Mouse (Mus musculus) midbrain, embryonic 16.5 days (tissue): ENCODE data around the gene Gm20479. TPM values are rescaled to one million over a fixed set of nuclear protein-coding genes. Genes with fewer than 3 reads are reported as not detected.
A peak's percentile ranks its signal among the peaks of the same experiment; 100 is the strongest.

ENCODE experiments used
- ATAC-seq: fragments of 200-750 bp; cut with Nextera tagmentation; 2 replicates; pipeline ENCODE4 v1.8.0; 2017; ENCODE audit warnings: moderate TSS enrichment
- H3K27ac ChIP-seq: fragments of 300-500 bp; sonication (generic); 2 replicates; pipeline ENCODE4 v1.5.1; 2014; ENCODE audit warnings: mild to moderate bottlenecking, low read length, mixed read lengths
- H3K27me3 ChIP-seq: fragments of 300-500 bp; sonication (generic); 2 replicates; pipeline ENCODE4 v1.6.1; 2014; ENCODE audit warnings: low read depth, low read length, mixed read lengths; ENCODE audit not compliant: control insufficient read depth, insufficient read depth
- H3K36me3 ChIP-seq: fragments of 300-500 bp; sonication (generic); 2 replicates; pipeline ENCODE4 v1.6.1; 2014; ENCODE audit warnings: mild to moderate bottlenecking, low read length, moderate library complexity, mixed read lengths; ENCODE audit not compliant: control insufficient read depth, insufficient read depth
- H3K4me1 ChIP-seq: fragments of 300-500 bp; sonication (generic); 2 replicates; pipeline ENCODE4 v1.6.1; 2014; ENCODE audit warnings: mild to moderate bottlenecking, low read length, mixed read lengths; ENCODE audit not compliant: control insufficient read depth, insufficient read depth
- H3K4me2 ChIP-seq: fragments of 300-500 bp; sonication (generic); 2 replicates; pipeline ENCODE4 v1.6.1; 2014; ENCODE audit warnings: mild to moderate bottlenecking, low read length, mixed read lengths
- H3K4me3 ChIP-seq: fragments of 300-500 bp; sonication (generic); 2 replicates; pipeline ENCODE4 v1.5.1; 2014; ENCODE audit warnings: low read depth, mild to moderate bottlenecking, low read length, moderate library complexity, mixed read lengths
- H3K9ac ChIP-seq: fragments of 300-500 bp; sonication (generic); 2 replicates; pipeline ENCODE4 v1.6.1; 2014; ENCODE audit warnings: low read depth, low read length, mixed read lengths
- H3K9me3 ChIP-seq: fragments of 300-500 bp; sonication (generic); replicated peaks from 2 replicates; pipeline ENCODE4 v1.6.1; 2014; ENCODE audit warnings: mild to moderate bottlenecking, low read length, mixed read lengths; ENCODE audit not compliant: control insufficient read depth, poor library complexity, severe bottlenecking
- WGBS: fragments of 180-500 bp; shearing (Covaris S2); extraction: QIAGEN DNeasy Blood & Tissue Kit; methylation state at CpG from one replicate; pipeline ENCODE4 v1.1.7; 2014; 5-methylcytosine and 5-hydroxymethylcytosine counted together
- polyA plus RNA-seq: library from polyadenylated mRNA; unstranded; fragments of >200 nt; fragmentation: Nextera tagmentation; extraction: Ambion mirVana; gene quantifications from 2 replicates; pipeline ENCODE4 v1.2.1, GENCODE M21; 2015

Gene Gm20479
- polyA plus RNA-seq, 1 experiment from 2014 or later, result not detected

DNA sequence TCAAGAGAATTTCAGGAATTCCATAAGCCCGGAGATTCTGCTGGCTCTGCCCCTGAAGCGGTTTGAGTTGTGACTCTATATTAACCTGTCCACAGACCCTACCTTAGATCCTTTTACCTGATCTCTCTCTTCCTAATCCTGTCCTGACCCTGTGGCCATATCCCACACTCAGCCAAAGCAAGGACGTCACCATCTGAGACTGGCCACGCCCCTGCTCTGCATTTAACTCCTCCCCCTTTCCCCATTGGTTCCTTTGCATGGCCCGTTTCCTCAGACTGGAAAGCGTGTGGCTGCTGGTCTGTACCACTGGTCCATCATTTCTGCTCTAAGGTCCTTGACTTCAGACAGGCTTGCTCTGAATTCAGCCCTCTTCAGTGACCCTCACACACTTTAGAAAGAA lies 11.8 kb downstream of the Gm20479 start:
- Histone ChIP-seq H3K9me3 (no peaks in the 10 kb centered on the region), H3K36me3 (peaks cover 24% of the 10 kb centered on the region), H3K27ac (no peak overlapping the region), H3K27me3 (no peaks in the 10 kb centered on the region), H3K9ac (no peak overlapping the region), H3K4me3 (no peak overlapping the region), H3K4me1 (no peaks in the 10 kb centered on the region), H3K4me2 (no peak overlapping the region)
- 18% methylated on average over 6 of the region's 6 CpGs for WGBS
- ATAC-seq, result no peak

DNA sequence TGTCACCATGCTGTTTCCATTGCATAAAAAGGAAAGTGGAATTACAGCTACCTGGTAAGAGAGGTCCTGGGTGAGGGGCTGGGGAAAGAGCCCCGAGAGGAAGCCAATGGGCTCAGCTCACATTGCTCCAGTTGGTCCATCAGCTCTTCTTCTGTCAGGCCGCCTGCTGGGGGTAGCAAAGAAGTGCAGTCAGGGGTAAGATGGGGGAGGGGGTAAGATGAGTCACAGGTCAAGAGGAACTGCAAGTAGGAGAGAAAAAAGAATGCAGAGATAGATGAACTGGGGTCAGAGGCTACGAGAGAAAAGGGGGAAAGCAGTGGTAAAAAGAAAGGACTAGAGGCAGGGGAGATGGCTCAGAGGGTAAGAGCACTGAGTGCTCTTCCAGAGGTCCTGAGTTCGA lies 14.6 kb downstream of the Gm20479 start:
- Histone ChIP-seq H3K4me3 (no peak overlapping the region), H3K27me3 (peaks cover under 1% of the 10 kb centered on the region), H3K9me3 (no peaks in the 10 kb centered on the region), H3K9ac (no peak overlapping the region), H3K4me1 (peaks cover 19% of the 10 kb centered on the region), H3K27ac (no peak overlapping the region), H3K36me3 (peaks cover 8% of the 10 kb centered on the region), H3K4me2 (no peak overlapping the region)
- WGBS, result 31% methylated on average over 4 of the region's 4 CpGs
- ATAC-seq, result no peak

DNA sequence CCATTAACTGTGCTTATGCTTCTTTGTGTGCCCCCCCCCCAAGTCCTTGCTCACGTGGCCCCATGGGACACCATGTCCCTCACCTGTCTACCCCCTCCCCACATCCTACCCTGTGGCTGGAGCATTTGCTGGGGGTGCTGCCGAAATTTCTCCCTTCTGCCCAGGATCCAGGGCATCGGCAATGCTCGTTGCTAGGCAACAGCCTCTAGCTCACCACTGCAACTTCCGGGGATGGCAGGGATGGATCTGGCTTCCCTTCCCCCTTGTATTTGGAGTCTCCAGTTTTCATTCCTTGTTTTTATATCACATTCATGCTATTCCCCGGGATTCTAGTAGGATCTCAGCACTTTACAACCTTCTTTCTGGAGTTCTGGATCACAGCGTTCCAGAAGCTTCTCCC lies 17.7 kb downstream of the Gm20479 start:
- Histone ChIP-seq H3K36me3 (0 out of 2 replicates have a peak, but pooled peaks cover 3% of the 10 kb centered on the region), H3K4me3 (peak overlapping the region; percentile 36), H3K4me2 (peak overlapping the region; percentile 53), H3K9me3 (no peaks in the 10 kb centered on the region), H3K27ac (peak overlapping the region; percentile 72), H3K9ac (peak overlapping the region; percentile 23), H3K4me1 (peaks cover 35% of the 10 kb centered on the region), H3K27me3 (peaks cover 22% of the 10 kb centered on the region)
- ATAC-seq, result peak; percentile 55
- 19% methylated on average over 7 of the region's 7 CpGs for WGBS

DNA sequence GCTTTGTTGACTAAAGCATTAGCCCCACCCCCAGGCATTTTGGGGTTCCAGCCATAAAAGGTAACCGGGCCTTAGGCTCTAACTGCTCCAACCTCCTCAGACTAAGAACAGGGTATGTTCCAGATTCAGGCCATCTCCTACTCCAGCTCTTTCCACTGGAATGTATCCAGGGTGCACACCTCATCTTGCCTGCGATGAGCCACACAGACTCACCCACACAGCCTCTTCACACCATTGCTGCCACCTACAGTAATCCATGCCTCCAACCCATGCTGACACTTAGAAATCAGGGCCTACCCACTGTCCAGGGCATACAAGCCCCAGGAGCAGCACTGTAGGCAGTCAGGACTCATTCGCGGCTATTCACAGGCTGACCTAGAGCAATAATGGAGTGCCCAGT lies 18.1 kb downstream of the Gm20479 start:
- peak overlapping the region; percentile 72 for H3K27ac ChIP-seq
- ATAC-seq, result peak; percentile 26

DNA sequence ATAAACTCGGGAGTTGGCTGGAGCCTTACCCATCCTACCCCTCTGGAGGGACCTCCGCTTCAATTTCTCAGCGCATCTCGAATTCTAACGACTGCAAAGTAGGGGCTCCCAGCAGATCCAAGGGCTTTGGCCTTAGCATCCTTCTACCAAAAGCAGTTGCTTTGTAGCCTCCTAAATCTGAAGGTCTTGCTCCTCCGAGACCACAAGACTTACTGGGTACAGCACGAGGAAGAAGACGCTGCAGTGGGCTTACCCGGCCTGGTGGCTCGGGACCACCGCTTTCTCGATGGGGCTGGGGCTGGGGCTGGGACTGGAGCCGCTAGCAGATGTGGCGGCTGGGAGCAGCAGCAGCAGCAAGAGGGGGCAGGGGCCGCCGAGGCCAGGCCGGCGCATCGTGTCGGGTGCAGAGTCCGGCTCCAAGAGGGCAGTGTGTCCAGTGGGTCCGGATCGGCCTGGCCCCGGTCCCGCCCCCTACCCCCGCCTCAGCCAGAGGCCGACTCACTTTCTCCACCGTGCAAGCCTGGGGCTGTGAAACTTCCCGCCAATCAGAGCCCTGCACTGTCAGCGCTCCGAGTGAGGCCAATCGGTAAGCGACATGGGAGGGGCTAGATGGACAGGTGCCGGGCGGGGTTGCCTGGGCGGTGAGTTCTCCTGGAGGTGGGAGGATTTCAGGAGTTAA lies 19.9 kb downstream of the Gm20479 start, which contains the start of gene Ltbp4:
Gene Ltbp4 (minus strand): TSS at position 518 of the 679 bp plus-strand sequence.
- WGBS, result 2% methylated on average over 36 of the region's 36 CpGs
- H3K4me2 ChIP-seq, result peak within 1 kb of the TSS; percentile 60
- H3K4me1 ChIP-seq, result peaks cover 51% of the 10 kb centered on the region
- no peak for ATAC-seq
- H3K27me3 ChIP-seq, result peaks cover 43% of the 10 kb centered on the region
- H3K4me3 ChIP-seq, result peak within 1 kb of the TSS; percentile 29
- no peak within 1 kb of the TSS for H3K27ac ChIP-seq
- H3K9me3 ChIP-seq, result no peaks in the 10 kb centered on the region; the same call in 1 of the 2 replicates
- peak within 1 kb of the TSS; percentile 53 for H3K9ac ChIP-seq
- H3K36me3 ChIP-seq, result no peaks in the 10 kb centered on the region

More for the DNA sequence above, 18.1 kb downstream of the Gm20479 start:
- Histone ChIP-seq H3K4me2 (peak overlapping the region; percentile 53), H3K9ac (peak overlapping the region; percentile 23), H3K9me3 (no peaks in the 10 kb centered on the region), H3K27me3 (peaks cover 26% of the 10 kb centered on the region), H3K4me3 (peak overlapping the region; percentile 36), H3K4me1 (peaks cover 35% of the 10 kb centered on the region), H3K36me3 (0 out of 2 replicates have a peak, but pooled peaks cover 3% of the 10 kb centered on the region)
- WGBS, result 53% methylated on average over 4 of the region's 4 CpGs

DNA sequence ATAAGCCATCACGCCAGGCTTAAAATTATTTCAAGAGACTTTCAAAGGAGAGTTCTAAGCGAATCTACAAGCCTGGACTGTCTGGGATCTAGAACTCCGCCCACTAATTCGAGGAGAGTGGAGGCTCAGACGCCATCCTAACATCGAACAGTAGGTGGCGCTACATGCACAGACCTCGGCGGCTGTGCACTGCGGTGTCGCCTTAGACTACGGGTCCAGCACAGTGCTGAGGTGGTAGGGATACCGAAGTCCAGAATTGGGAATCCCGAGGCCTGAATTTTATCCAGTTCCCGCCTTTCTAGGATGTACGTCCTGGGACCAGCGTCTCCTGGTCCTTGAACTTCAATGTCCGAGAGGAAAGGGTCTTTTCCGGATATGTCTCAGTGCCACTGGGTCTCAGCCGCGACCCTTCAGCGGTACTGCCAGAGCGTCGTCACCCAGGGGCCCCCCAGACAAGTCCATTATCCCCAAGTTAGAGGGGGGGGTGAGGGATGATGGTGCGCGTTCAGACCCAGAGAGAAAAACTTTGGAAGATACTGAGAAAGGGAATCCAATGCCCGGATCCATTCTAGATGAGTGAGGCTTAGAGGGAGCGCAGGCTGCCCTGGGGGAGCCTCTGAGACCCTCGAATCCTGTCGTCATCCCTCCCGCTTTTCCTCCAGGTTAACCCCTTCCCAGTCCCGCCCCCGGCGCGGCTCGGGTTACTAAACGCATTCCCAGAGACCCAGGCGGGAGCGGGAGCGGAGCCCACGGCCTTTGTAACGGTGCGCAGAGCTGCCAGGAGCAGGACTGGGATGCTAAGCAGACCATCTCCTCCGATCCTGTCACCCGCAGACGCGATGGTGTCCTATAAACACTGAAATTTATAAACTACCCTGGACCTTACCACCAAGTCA lies 21.0 kb downstream of the Gm20479 start:
- Histone ChIP-seq H3K27me3 (peaks cover 55% of the 10 kb centered on the region), H3K27ac (no peak overlapping the region), H3K4me2 (peak overlapping the region; percentile 60), H3K9me3 (no peaks in the 10 kb centered on the region; the same call in 1 of the 2 replicates), H3K4me3 (peak overlapping the region; percentile 29), H3K36me3 (no peaks in the 10 kb centered on the region), H3K9ac (peak overlapping the region; percentile 38; the same call in 1 of the 2 replicates), H3K4me1 (peaks cover 52% of the 10 kb centered on the region)
- WGBS, result 1% methylated on average over 47 of the region's 47 CpGs
- peak; percentile 78 for ATAC-seq

DNA sequence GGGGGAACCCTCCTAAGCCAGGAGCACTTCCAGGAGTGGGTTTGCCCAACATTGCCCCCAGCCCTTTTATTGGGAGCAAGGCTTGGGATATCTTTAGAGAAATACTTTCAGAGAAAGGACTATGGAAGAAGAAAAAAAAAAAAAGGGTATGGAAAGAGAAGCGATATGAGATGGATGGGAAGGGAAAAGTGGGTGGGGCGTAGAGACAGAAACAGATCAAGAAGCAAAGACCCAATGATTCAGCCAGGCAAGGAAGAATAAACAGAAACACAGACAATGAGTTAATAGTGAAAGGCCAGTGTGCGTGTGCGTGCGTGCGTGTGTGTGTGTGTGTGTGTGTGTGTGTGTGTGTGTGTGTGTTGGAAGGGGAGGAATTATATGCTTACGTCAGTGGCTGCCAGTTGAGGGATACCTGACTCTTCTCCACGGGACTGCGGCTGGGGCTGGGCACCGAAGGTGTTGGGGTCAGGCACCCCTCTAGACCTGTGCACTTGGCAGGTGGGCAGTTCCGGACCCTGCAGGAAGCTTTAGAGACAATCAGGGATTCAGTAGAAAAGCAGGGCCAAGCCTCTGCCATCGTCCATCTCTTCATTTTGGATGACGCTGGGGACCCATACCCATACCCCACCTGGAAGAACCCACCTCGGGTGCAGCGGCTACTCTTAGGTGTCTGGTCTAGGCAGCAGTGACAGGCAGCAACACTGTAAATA lies 22.1 kb downstream of the Gm20479 start:
- Histone ChIP-seq H3K4me2 (no peak overlapping the region), H3K27me3 (peaks cover 65% of the 10 kb centered on the region), H3K27ac (no peak overlapping the region), H3K4me3 (no peak overlapping the region), H3K9me3 (no peaks in the 10 kb centered on the region; the same call in 1 of the 2 replicates), H3K36me3 (no peaks in the 10 kb centered on the region), H3K4me1 (peaks cover 59% of the 10 kb centered on the region), H3K9ac (no peak overlapping the region)
- no peak; the same call in 1 of the 2 replicates for ATAC-seq
- 61% methylated on average over 15 of the region's 15 CpGs for WGBS

DNA sequence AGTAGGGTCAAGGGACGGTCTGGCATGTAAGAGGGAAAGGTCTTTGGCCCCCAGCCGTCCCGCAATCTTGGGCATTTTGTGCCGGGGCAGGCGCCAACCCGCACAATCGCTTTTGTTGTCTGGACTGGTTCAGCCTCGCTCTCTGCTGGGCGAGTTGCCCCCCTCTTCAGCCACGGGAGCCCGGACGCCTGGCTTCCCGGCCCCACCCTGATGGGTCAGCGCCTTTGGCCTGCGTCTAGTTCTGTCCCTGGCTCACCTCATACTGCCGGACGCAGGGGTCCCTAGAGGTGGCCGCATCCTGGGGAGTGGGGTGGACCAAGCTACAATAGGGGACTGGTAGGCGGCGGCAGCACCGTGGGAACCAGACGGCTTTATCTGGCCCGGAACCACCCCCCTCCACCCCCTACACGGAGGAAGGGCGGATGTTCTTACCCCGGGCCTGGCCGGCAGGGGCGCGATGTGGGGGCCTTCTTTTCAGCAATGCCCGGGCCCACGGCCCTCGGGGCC lies 22.8 kb downstream of the Gm20479 start:
- H3K27ac ChIP-seq, result no peak overlapping the region
- H3K4me2 ChIP-seq, result no peak overlapping the region
- H3K9ac ChIP-seq, result no peak overlapping the region
- ATAC-seq, result no peak
- H3K9me3 ChIP-seq, result no peaks in the 10 kb centered on the region; the same call in 1 of the 2 replicates
- peaks cover 54% of the 10 kb centered on the region for H3K4me1 ChIP-seq
- peaks cover 72% of the 10 kb centered on the region for H3K27me3 ChIP-seq
- no peak overlapping the region for H3K4me3 ChIP-seq
- H3K36me3 ChIP-seq, result no peaks in the 10 kb centered on the region
- 3% methylated on average over 32 of the region's 32 CpGs for WGBS
